Mouse (Mus musculus) ES-E14 (cell line): Measurements from ENCODE around the gene Ankrd7.

Experiments
- CHD2 ChIP-seq: IDR thresholded peaks from 2 replicates; pipeline ENCODE4 v1.6.1; 2014; ENCODE audit warnings: mild to moderate bottlenecking, low read depth, low read length, inconsistent platforms
- HCFC1 ChIP-seq: IDR thresholded peaks from 2 replicates; pipeline ENCODE4 v1.6.1; 2012; ENCODE audit warnings: low read length, inconsistent platforms, borderline replicate concordance; ENCODE audit not compliant: insufficient read depth
- ZC3H11A ChIP-seq: IDR thresholded peaks from 2 replicates; pipeline ENCODE4 v1.6.1; 2012; ENCODE audit warnings: low read depth, mild to moderate bottlenecking, inconsistent platforms, low read length, borderline replicate concordance
- ZNF384 ChIP-seq: IDR thresholded peaks from 2 replicates; pipeline ENCODE4 v1.6.1; 2012; ENCODE audit warnings: low read depth, low read length, inconsistent platforms

DNA sequence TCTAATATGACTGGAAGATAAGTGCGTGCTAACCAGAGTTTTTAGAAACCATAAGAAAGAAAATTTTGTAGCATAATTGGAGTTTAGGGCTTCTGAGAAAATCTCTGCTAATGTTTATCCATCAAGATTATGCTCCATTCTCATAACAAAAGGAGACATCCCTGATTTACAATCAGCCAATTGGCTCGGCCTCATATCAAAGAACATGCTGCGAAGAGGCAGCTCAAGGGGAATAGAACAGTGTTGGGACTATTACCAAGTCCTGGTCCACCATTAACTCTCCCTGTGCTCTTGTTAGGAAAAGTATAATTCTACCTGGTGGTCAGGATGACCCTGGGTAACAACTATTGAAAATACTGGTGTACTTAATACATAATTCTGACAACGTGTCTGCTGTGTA is 50.4 kb downstream of the Ankrd7 start:
- TF ChIP-seq CHD2 (no peak), HCFC1 (no peak), ZC3H11A (no peak), ZNF384 (no peak)
